Mouse (Mus musculus) megakaryocyte, embryonic 14.5 days (primary cell): Measurements from ENCODE around the gene Nbr1.

Experiments used
- FLI1 ChIP-seq: IDR thresholded peaks from 2 replicates; pipeline ENCODE4 v1.6.1; 2012; ENCODE audit warnings: low read length, inconsistent platforms, mixed read lengths
- GATA1 ChIP-seq: IDR thresholded peaks from 3 replicates; pipeline ENCODE4 v1.6.1; 2012; ENCODE audit warnings: mixed read lengths, low read length, inconsistent platforms, borderline replicate concordance

DNA sequence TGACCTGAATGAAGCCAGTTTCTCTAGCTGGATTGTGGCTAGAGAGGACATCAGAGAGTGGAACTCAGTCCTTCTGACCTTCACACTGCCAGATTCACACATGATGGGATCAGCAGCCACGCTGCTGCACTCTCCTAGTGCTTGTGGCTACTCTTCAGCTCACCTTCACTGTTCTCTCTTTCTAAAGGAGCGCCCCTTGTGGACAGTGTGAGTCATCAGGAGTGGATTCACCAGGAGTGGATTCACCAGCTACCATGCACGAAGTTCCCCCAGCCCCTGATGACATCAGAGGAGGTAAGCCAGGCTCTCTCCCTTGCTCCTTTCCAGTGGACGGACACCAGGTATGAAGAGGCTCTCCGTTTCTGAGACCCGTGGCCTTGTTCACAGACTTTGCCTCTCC is 24.2 kb downstream of the Nbr1 start:
- no peak for TF ChIP-seq GATA1
- TF ChIP-seq FLI1 = no peak
